Mouse (Mus musculus) CH12.LX (cell line): ENCODE data around the gene Chd1l.

Experiments used
- CTCF ChIP-seq, 2 experiments: IDR thresholded peaks in 1 of 2; conservative IDR thresholded peaks in 1 of 2; 2 replicates each; pipeline ENCODE4 v1.5.1; 2011 to 2012; ENCODE audit warnings: low read depth in 2 of 2, low read length in 2 of 2, improper control_type of control experiment in 1 of 2, inconsistent platforms in 1 of 2, mild to moderate bottlenecking in 1 of 2, moderate library complexity in 1 of 2
- E2F4 ChIP-seq: IDR thresholded peaks from 2 replicates; pipeline ENCODE4 v1.6.1; 2011; ENCODE audit warnings: low read depth, low read length, improper control_type of control experiment; ENCODE audit not compliant: insufficient replicate concordance
- ELF1 ChIP-seq: IDR thresholded peaks from 2 replicates; pipeline ENCODE4 v1.6.1; 2014; ENCODE audit warnings: low read depth, mild to moderate bottlenecking, inconsistent platforms, low read length, improper control_type of control experiment
- GABPA ChIP-seq: IDR thresholded peaks from 2 replicates; pipeline ENCODE4 v1.6.1; 2012; ENCODE audit warnings: low read depth, low read length, improper control_type of control experiment, inconsistent platforms; ENCODE audit not compliant: insufficient replicate concordance
- MAZ ChIP-seq: IDR thresholded peaks from 2 replicates; pipeline ENCODE4 v1.6.1; 2012; ENCODE audit warnings: low read depth, mild to moderate bottlenecking, inconsistent platforms, low read length, improper control_type of control experiment, moderate library complexity
- NELFE ChIP-seq: IDR thresholded peaks from 2 replicates; pipeline ENCODE4 v1.6.1; 2011; ENCODE audit warnings: low read depth, low read length, improper control_type of control experiment
- NRF1 ChIP-seq: IDR thresholded peaks from 2 replicates; pipeline ENCODE4 v1.6.1; 2014; ENCODE audit warnings: low read depth, mild to moderate bottlenecking, inconsistent platforms, low read length, improper control_type of control experiment, moderate library complexity
- PAX5 ChIP-seq: IDR thresholded peaks from 2 replicates; pipeline ENCODE4 v1.6.1; 2012; ENCODE audit warnings: low read length, inconsistent platforms, mixed read lengths
- POLR2A ChIP-seq: IDR thresholded peaks from 2 replicates; pipeline ENCODE4 v1.6.1; 2011; ENCODE audit warnings: low read depth, mild to moderate bottlenecking, improper control_type of control experiment, low read length
- RAD21 ChIP-seq: IDR thresholded peaks from 2 replicates; pipeline ENCODE4 v1.6.1; 2011; ENCODE audit warnings: low read depth, mild to moderate bottlenecking, low read length, improper control_type of control experiment, moderate library complexity
- TCF12 ChIP-seq: IDR thresholded peaks from 2 replicates; pipeline ENCODE4 v1.6.1; 2014; ENCODE audit warnings: low read depth, mild to moderate bottlenecking, inconsistent platforms, low read length, improper control_type of control experiment
- USF1 ChIP-seq: IDR thresholded peaks from 2 replicates; pipeline ENCODE4 v1.6.1; 2014; ENCODE audit warnings: low read depth, mild to moderate bottlenecking, inconsistent platforms, low read length, improper control_type of control experiment

- TF ChIP-seq NRF1, result no peak
- TF ChIP-seq CTCF (conservative IDR thresholded peaks at IDR 0.05 in 1 of 2, IDR thresholded peaks at IDR 0.05 in 1 of 2; ENCODE audit: low read depth in 2 of 2, low read length in 2 of 2), result no peak
- TF ChIP-seq ELF1, result no peak
- no peak for TF ChIP-seq TCF12
- TF ChIP-seq MAZ, result no peak
- no peak for TF ChIP-seq POLR2A
- no peak for TF ChIP-seq E2F4
- TF ChIP-seq USF1, result no peak
- TF ChIP-seq RAD21, result no peak
- no peak for TF ChIP-seq NELFE
- no peak for TF ChIP-seq GABPA
- TF ChIP-seq PAX5, result no peak
These were observed 9.8 kb downstream of the Chd1l start for GRCm38 (mm10) chr3:97600050-97600832.
